In genomic region chr11:96860564-96860963, GRCm38 (mm10) we compare ENCODE assay signal across 8 mouse cellular contexts. TPM values are rescaled to one million over a fixed set of nuclear protein-coding genes. Genes with fewer than 3 reads are reported as not detected.
DNase-seq lines count a peak whose midpoint lies in the region; ATAC-seq lines count a peak whose summit lies in the region.

No protein-coding gene starts in this region.

- DNase-seq in NIH3T3 (ENCODE audit: low read depth): peak; percentile 94
- peak; percentile 85 to 89 for DNase-seq in cerebellum, adult 18-20 months
- peak; percentile 58 for DNase-seq in left cerebral cortex, adult 11 months (ENCODE audit: low spot score)
- DNase-seq in lung, postnatal 25 days (ENCODE audit: low spot score): peak; percentile 81
- DNase-seq in right cerebral cortex, adult 18-20 months: peak; percentile 70
- DNase-seq in urinary bladder, adult 2 months (ENCODE audit: low spot score): peak; percentile 61

- ATAC-seq in frontal cortex, adult (ENCODE audit: low TSS enrichment): peak; percentile 36; the same call in 1 of the 2 replicates
- peak; percentile 60 to 62; a peak in 3 of 4 replicates for ATAC-seq in hematopoietic stem cell, adult 5-6 weeks (replicated peaks in 1 of 2; ENCODE audit: insufficient read depth in 1 of 2, low FRiP score in 2 of 2, low TSS enrichment in 1 of 2, low read depth in 1 of 2, poor library complexity in 2 of 2, severe bottlenecking in 2 of 2)

RNA-seq across cellular contexts. Expression of gene Copz2, which starts 10.9 kb away (rescaled TPM):
- total RNA-seq in hematopoietic stem cell, adult 5-6 weeks (2017): 3.1 and 5.9 TPM in 2 replicates
- polyA plus RNA-seq in urinary bladder, adult 2 months (2012; rRNA removed): 111 and 117 TPM in 2 replicates

RNA-seq across cellular contexts. Expression of gene Nfe2l1, which starts 30.8 kb away (rescaled TPM):
- total RNA-seq in hematopoietic stem cell, adult 5-6 weeks (2017): 50.1 and 51.6 TPM in 2 replicates
- polyA plus RNA-seq in urinary bladder, adult 2 months (2012; rRNA removed): 120 and 137 TPM in 2 replicates

RNA-seq across cellular contexts. Expression of gene Cdk5rap3, which starts 55.7 kb away (rescaled TPM):
- total RNA-seq in hematopoietic stem cell, adult 5-6 weeks (2017): 48.3 and 59.6 TPM in 2 replicates
- 46.5 and 47.5 TPM in 2 replicates for polyA plus RNA-seq in urinary bladder, adult 2 months (2012; rRNA removed)

Comparison
In these comparisons a context has a peak if more than half of its experiments do, and no peak if none do; other contexts are left out.
1. Peak in every context shown above with its lines: DNase-seq and ATAC-seq.